Mouse (Mus musculus) urinary bladder, postnatal 4 days (tissue): ENCODE data around the gene Cftr.

Experiments used
- DNase-seq, 2 experiments: peaks; one replicate each; pipeline ENCODE4 v3.0.0; 2021 to 2022; ENCODE audit warnings: low spot score in 2 of 2

Gene Cftr

DNA sequence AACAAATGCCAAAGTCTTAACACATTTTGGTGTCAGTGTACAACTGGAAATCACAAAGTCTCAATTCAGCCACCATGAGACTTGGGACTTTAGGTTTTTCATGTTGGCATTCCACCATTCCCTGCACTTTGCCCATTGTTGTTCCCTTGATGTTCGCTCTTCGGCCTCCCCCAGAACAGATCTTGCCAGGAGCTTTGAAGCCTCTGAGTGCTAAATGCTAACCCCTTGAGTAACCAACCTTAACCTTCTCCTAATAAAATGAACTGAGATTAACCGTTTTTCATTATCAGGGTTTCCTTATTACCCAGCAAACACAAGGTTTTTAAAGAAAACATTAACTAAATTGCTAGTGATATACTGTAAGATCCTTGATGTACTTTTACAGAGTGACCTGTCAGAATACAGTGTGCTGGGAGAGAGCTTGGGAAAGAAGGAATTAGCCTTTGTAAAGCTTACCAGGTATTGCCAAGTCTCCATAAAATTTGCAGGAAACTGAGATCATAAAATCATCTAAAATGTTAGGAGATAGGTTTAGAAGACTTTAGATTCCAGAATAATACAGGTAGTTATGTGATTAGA, 144.0 kb downstream of the Cftr start:
- DNase-seq: no peak

- no peak for DNase-seq
Measured at GRCm38 (mm10) chr6:18322950-18323349, 152.5 kb downstream of the Cftr start.

- no peak for DNase-seq
Measured at GRCm38 (mm10) chr6:18335393-18335792, 164.9 kb downstream of the Cftr start.

- no peak for DNase-seq
Measured at GRCm38 (mm10) chr6:18338307-18338706, 167.8 kb downstream of the Cftr start.

- no peak for DNase-seq
Measured at GRCm38 (mm10) chr6:18344272-18344671, 173.8 kb downstream of the Cftr start.

DNA sequence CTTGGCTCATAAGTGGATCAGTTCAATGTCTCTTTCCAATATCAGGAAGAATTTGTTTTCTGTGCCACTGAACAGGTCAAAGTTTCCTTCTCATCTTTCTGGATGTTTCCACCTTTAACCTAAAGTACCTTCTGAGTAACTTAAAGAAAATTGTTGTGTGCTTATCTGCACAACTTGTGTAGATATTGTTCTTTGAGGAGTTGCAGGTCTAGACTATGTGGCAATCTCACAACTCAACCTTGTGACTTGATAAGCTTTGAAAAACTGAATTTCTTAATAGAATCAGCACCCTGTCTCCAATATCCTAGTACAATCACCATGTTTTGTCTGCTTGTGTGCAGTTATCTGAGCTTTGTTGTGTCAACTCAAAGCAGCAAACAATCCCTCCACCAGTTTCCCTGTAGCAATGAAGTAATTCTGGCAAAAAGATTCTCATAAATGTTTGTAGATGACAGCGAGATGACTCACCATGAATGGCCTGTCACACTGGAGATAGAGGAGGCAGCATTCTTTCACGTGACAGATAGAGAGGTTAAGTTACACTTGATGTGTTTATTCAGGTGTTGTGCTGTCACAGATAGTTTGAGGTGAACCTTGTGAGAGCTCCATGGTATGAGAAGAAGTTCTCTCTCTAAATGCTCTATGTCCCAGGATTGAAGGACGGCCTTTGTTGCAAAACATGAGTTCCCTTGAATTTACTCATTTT, 178.8 kb downstream of the Cftr start:
- DNase-seq: no peak

DNA sequence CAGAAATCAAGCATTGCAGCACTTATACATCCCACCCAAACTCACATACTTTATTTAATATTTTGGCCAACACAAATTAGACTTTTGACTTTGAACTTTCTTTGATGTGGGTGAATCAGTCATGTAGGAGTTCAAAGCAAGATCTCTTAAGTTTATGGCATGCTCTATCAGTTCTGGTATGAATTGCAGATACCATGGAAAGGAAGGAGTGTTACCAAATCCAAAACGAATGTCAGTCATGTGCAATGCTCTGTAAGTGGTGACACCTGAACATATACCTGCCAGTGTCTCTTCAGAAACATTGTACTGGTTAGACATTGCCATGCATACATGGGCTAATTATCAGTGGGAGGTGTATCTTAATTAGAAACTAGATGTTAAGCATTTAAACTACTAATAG, 189.7 kb downstream of the Cftr start:
- DNase-seq: no peak

- DNase-seq: no peak
Measured at GRCm38 (mm10) chr6:18360955-18361354, 190.5 kb downstream of the Cftr start.

DNA sequence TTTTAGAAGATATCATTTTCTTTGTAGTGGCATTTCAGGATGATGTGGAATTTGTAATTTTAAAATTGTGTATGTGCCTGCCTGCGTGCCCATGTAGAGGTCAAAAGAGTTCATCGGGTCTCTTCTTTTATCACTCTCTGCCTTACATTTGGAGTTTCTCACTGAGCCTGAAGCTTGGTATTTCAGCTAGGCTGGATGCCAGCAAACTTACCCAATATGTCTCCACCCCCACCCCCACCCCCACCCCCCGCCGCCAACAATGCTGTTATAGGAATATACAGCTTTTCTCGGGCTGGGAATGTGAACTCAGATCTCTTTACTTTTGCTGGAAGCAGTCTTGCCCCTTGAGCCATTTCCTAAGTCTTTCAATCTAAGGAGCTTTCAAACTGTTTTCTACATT, 191.7 kb downstream of the Cftr start:
- no peak for DNase-seq

- no peak for DNase-seq
Measured at GRCm38 (mm10) chr6:18369054-18369453, 198.6 kb downstream of the Cftr start.

DNA sequence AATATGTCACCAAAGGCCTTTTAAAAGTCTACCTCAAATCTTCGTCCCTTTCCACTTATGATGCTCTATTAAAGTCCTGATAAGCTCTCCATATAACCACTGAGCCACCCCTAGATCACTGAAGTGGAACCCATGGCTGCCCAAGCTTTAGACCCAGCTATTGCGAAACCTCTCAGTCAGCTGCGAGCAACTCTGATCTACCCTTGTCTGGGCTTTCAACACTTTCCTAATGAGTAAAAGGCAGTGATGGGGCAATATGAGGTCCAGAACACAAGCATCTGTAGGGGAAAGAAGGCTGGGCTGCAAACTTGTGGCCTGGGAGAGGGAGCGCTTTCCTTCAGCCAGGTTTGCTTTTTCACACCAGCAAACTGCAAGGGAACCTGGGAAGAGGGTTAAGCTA, 199.2 kb downstream of the Cftr start:
- no peak for DNase-seq
